Mouse (Mus musculus): ENCODE data around the gene Oas3. TPM values are rescaled to one million over a fixed set of nuclear protein-coding genes. Genes with fewer than 3 reads are reported as not detected.

Oas3 gene
- polyA plus RNA-seq, 1 experiment from 2014 or later = 0.11 TPM

DNA sequence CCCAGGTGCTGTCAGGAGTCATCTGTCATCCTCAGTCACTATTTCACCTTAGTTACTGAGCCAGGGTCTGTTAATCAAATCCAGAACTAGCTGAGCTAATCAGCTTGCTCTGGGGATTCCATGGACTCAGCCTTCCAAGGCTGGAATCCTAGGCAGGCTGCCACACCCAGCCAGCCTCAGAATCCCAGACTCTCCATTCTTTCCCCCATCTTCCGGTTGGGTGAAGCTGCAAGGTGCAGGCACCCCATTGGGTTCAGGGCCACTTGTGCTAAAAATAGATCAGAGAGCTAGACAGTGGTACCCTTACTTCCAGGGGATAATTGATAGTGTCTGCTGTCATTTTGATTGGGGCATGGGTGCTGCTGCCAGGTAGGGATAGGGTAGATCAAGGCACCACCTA, 44.7 kb downstream of the Oas3 start:
- no peaks in the 10 kb centered on the region for H3K36me3 ChIP-seq (ENCODE audit: insufficient read depth, low read length)
- H3K9ac ChIP-seq (replicated peaks; ENCODE audit: low read length) = no peak overlapping the region
- no peaks in the 10 kb centered on the region for H3K27me3 ChIP-seq (ENCODE audit: insufficient read depth, low read length)
- no peak for ATAC-seq (ENCODE audit: low FRiP score, low TSS enrichment)
- no peaks in the 10 kb centered on the region for H3K4me1 ChIP-seq (ENCODE audit: insufficient read depth, low read length)
- H3K9me3 ChIP-seq (ENCODE audit: low read length) = no peaks in the 10 kb centered on the region
- no peak overlapping the region for H3K4me2 ChIP-seq (replicated peaks; ENCODE audit: low read depth, low read length)
- no peak overlapping the region for H3K4me3 ChIP-seq (ENCODE audit: low read length)
- 66% methylated on average over 1 of the region's 1 CpGs for WGBS
- no peak overlapping the region for H3K27ac ChIP-seq (ENCODE audit: low read length)

- no peak overlapping the region for H3K4me3 ChIP-seq (ENCODE audit: low read length)
- no peak overlapping the region for H3K4me2 ChIP-seq (replicated peaks; ENCODE audit: low read depth, low read length)
- H3K9me3 ChIP-seq (ENCODE audit: low read length) = no peaks in the 10 kb centered on the region
- no peaks in the 10 kb centered on the region for H3K36me3 ChIP-seq (ENCODE audit: insufficient read depth, low read length)
- H3K27me3 ChIP-seq (ENCODE audit: insufficient read depth, low read length) = no peaks in the 10 kb centered on the region
- no peak overlapping the region for H3K27ac ChIP-seq (ENCODE audit: low read length)
- H3K9ac ChIP-seq (replicated peaks; ENCODE audit: low read length) = no peak overlapping the region
- ATAC-seq (ENCODE audit: low FRiP score, low TSS enrichment) = no peak
- no peaks in the 10 kb centered on the region for H3K4me1 ChIP-seq (ENCODE audit: insufficient read depth, low read length)
- 80% methylated on average over 10 of the region's 10 CpGs for WGBS
These were observed 48.1 kb downstream of the Oas3 start for GRCm38 (mm10) chr5:120729319-120729718.

GRCm38 (mm10) chr5:120725811-120726455, 51.5 kb downstream of the Oas3 start:
- H3K4me1 ChIP-seq (ENCODE audit: insufficient read depth, low read length) = no peaks in the 10 kb centered on the region
- H3K27ac ChIP-seq (ENCODE audit: low read length) = no peak overlapping the region
- H3K4me3 ChIP-seq (ENCODE audit: low read length) = no peak overlapping the region
- no peak overlapping the region for H3K9ac ChIP-seq (replicated peaks; ENCODE audit: low read length)
- ATAC-seq (ENCODE audit: low FRiP score, low TSS enrichment) = no peak
- no peaks in the 10 kb centered on the region for H3K36me3 ChIP-seq (ENCODE audit: insufficient read depth, low read length)
- no peaks in the 10 kb centered on the region for H3K9me3 ChIP-seq (ENCODE audit: low read length)
- WGBS = 51% methylated on average over 12 of the region's 12 CpGs
- H3K27me3 ChIP-seq (ENCODE audit: insufficient read depth, low read length) = no peaks in the 10 kb centered on the region
- no peak overlapping the region for H3K4me2 ChIP-seq (replicated peaks; ENCODE audit: low read depth, low read length)

GRCm38 (mm10) chr5:120721005-120721404, 56.5 kb downstream of the Oas3 start:
- WGBS = 58% methylated on average over 7 of the region's 7 CpGs
- no peak for ATAC-seq (ENCODE audit: low FRiP score, low TSS enrichment)
- H3K4me3 ChIP-seq (ENCODE audit: low read length) = no peak overlapping the region
- peaks cover 5% of the 10 kb centered on the region for H3K4me1 ChIP-seq (ENCODE audit: insufficient read depth, low read length)
- 0 out of 2 replicates have a peak, but pooled peaks cover 3% of the 10 kb centered on the region for H3K9me3 ChIP-seq (ENCODE audit: low read length)
- no peak overlapping the region for H3K9ac ChIP-seq (replicated peaks; ENCODE audit: low read length)
- no peaks in the 10 kb centered on the region for H3K27me3 ChIP-seq (ENCODE audit: insufficient read depth, low read length)
- H3K4me2 ChIP-seq (replicated peaks; ENCODE audit: low read depth, low read length) = no peak overlapping the region
- no peaks in the 10 kb centered on the region for H3K36me3 ChIP-seq (ENCODE audit: insufficient read depth, low read length)
- H3K27ac ChIP-seq (ENCODE audit: low read length) = no peak overlapping the region

- WGBS = 53% methylated on average over 14 of the region's 15 CpGs
- Histone ChIP-seq H3K4me2 (replicated peaks; ENCODE audit: low read depth, low read length) (no peak overlapping the region), H3K9me3 (ENCODE audit: low read length) (0 out of 2 replicates have a peak, but pooled peaks cover 3% of the 10 kb centered on the region), H3K4me3 (ENCODE audit: low read length) (no peak overlapping the region), H3K27ac (ENCODE audit: low read length) (no peak overlapping the region), H3K9ac (replicated peaks; ENCODE audit: low read length) (no peak overlapping the region), H3K4me1 (ENCODE audit: insufficient read depth, low read length) (peaks cover 5% of the 10 kb centered on the region), H3K36me3 (ENCODE audit: insufficient read depth, low read length) (no peaks in the 10 kb centered on the region), H3K27me3 (ENCODE audit: insufficient read depth, low read length) (peaks cover 8% of the 10 kb centered on the region; the same call in 1 of the 2 replicates)
- ATAC-seq (ENCODE audit: low FRiP score, low TSS enrichment) = peak; percentile 43; the same call in 1 of the 2 replicates
These were observed 58.7 kb downstream of the Oas3 start for GRCm38 (mm10) chr5:120718600-120719378.

DNA sequence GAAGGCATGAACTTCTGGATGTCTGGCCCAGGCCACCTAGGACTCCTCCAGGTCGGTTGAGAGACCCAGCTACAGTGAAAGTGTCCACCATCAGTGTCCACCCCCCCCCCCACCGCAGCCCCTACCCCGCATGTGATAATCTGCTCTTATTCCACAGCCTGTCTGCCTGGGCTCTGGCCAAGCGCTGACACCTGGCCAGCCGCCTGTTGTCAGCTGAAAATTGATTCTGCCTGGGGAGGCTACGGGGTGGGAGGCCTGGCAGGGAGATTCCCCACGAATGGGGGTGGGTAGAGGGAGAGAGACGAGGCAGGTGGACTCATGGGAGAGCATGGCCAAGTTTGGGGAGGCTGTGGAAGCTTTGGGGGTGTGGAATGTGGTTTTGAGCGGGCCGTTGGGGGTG, 60.3 kb downstream of the Oas3 start:
- Histone ChIP-seq H3K9me3 (ENCODE audit: low read length) (0 out of 2 replicates have a peak, but pooled peaks cover 3% of the 10 kb centered on the region), H3K4me3 (ENCODE audit: low read length) (no peak overlapping the region), H3K36me3 (ENCODE audit: insufficient read depth, low read length) (no peaks in the 10 kb centered on the region), H3K4me2 (replicated peaks; ENCODE audit: low read depth, low read length) (no peak overlapping the region), H3K4me1 (ENCODE audit: insufficient read depth, low read length) (peaks cover 5% of the 10 kb centered on the region), H3K27ac (ENCODE audit: low read length) (no peak overlapping the region), H3K9ac (replicated peaks; ENCODE audit: low read length) (no peak overlapping the region), H3K27me3 (ENCODE audit: insufficient read depth, low read length) (peaks cover 23% of the 10 kb centered on the region)
- ATAC-seq (ENCODE audit: low FRiP score, low TSS enrichment) = no peak
- 73% methylated on average over 10 of the region's 10 CpGs for WGBS

- H3K4me2 ChIP-seq (replicated peaks; ENCODE audit: low read depth, low read length) = no peak overlapping the region
- 4% methylated on average over 16 of the region's 16 CpGs for WGBS
- H3K9ac ChIP-seq (replicated peaks; ENCODE audit: low read length) = no peak overlapping the region
These were observed 63.1 kb downstream of the Oas3 start for GRCm38 (mm10) chr5:120714314-120714713.

GRCm38 (mm10) chr5:120712721-120713120, 64.7 kb downstream of the Oas3 start:
- Histone ChIP-seq H3K27me3 (ENCODE audit: insufficient read depth, low read length) (peaks cover 50% of the 10 kb centered on the region), H3K36me3 (ENCODE audit: insufficient read depth, low read length) (no peaks in the 10 kb centered on the region), H3K4me3 (ENCODE audit: low read length) (no peak overlapping the region), H3K4me1 (ENCODE audit: insufficient read depth, low read length) (peaks cover 18% of the 10 kb centered on the region), H3K27ac (ENCODE audit: low read length) (no peak overlapping the region), H3K4me2 (replicated peaks; ENCODE audit: low read depth, low read length) (no peak overlapping the region), H3K9ac (replicated peaks; ENCODE audit: low read length) (no peak overlapping the region), H3K9me3 (ENCODE audit: low read length) (no peaks in the 10 kb centered on the region)
- ATAC-seq (ENCODE audit: low FRiP score, low TSS enrichment) = no peak
- 69% methylated on average over 8 of the region's 8 CpGs for WGBS

More at GRCm38 (mm10) chr5:120714314-120714713, 63.1 kb downstream of the Oas3 start:
- Histone ChIP-seq H3K4me3 (ENCODE audit: low read length) (no peak overlapping the region), H3K27ac (ENCODE audit: low read length) (no peak overlapping the region), H3K27me3 (ENCODE audit: insufficient read depth, low read length) (peaks cover 50% of the 10 kb centered on the region), H3K36me3 (ENCODE audit: insufficient read depth, low read length) (no peaks in the 10 kb centered on the region), H3K9me3 (ENCODE audit: low read length) (no peaks in the 10 kb centered on the region), H3K4me1 (ENCODE audit: insufficient read depth, low read length) (peaks cover 23% of the 10 kb centered on the region)
- no peak for ATAC-seq (ENCODE audit: low FRiP score, low TSS enrichment)

GRCm38 (mm10) chr5:120711827-120712226, 65.6 kb downstream of the Oas3 start, which contains the start of gene Dtx1:
TSS of gene Dtx1 (minus strand) at chr5:120711927.
- Histone ChIP-seq H3K4me1 (ENCODE audit: insufficient read depth, low read length) (peaks cover 18% of the 10 kb centered on the region), H3K9me3 (ENCODE audit: low read length) (no peaks in the 10 kb centered on the region), H3K4me2 (replicated peaks; ENCODE audit: low read depth, low read length) (peak within 1 kb of the TSS; percentile 73), H3K27ac (ENCODE audit: low read length) (no peak within 1 kb of the TSS), H3K4me3 (ENCODE audit: low read length) (peak within 1 kb of the TSS; percentile 53), H3K9ac (replicated peaks; ENCODE audit: low read length) (peak within 1 kb of the TSS; percentile 62), H3K36me3 (ENCODE audit: insufficient read depth, low read length) (no peaks in the 10 kb centered on the region), H3K27me3 (ENCODE audit: insufficient read depth, low read length) (peaks cover 50% of the 10 kb centered on the region)
- 36% methylated on average over 3 of the region's 3 CpGs for WGBS
- ATAC-seq (ENCODE audit: low FRiP score, low TSS enrichment) = no peak

GRCm38 (mm10) chr5:120711416-120711815, 66.0 kb downstream of the Oas3 start:
- H3K4me1 ChIP-seq (ENCODE audit: insufficient read depth, low read length) = peaks cover 23% of the 10 kb centered on the region
- H3K27me3 ChIP-seq (ENCODE audit: insufficient read depth, low read length) = peaks cover 50% of the 10 kb centered on the region

More at GRCm38 (mm10) chr5:120711416-120711815, 66.0 kb downstream of the Oas3 start:
- ATAC-seq (ENCODE audit: low FRiP score, low TSS enrichment) = no peak
- WGBS = under 1% methylated on average over 43 of the region's 43 CpGs
- Histone ChIP-seq H3K36me3 (ENCODE audit: insufficient read depth, low read length) (no peaks in the 10 kb centered on the region), H3K27ac (ENCODE audit: low read length) (no peak overlapping the region), H3K4me3 (ENCODE audit: low read length) (peak overlapping the region; percentile 53), H3K9ac (replicated peaks; ENCODE audit: low read length) (peak overlapping the region; percentile 62), H3K9me3 (ENCODE audit: low read length) (no peaks in the 10 kb centered on the region), H3K4me2 (replicated peaks; ENCODE audit: low read depth, low read length) (peak overlapping the region; percentile 73)
